Mouse (Mus musculus) spleen, adult 2 months (tissue): ENCODE measurements around the gene Sacm1l. TPM values are rescaled to one million over a fixed set of nuclear protein-coding genes. Genes with fewer than 3 reads are reported as not detected.

Source experiments
- DNase-seq, 2 experiments: peaks; one replicate each; pipeline versions ENCODE4 v3.0.0 to v3.0.0-alpha.2; 2012 to 2021; ENCODE audit warnings: low spot score in 2 of 2, low read depth in 1 of 2
- H3K27ac ChIP-seq: fragments of 200-500 bp; 2 replicates; pipeline ENCODE4 v1.5.1; 2012; ENCODE audit warnings: low read length, inconsistent platforms; ENCODE audit not compliant: insufficient read depth
- H3K27me3 ChIP-seq: fragments of 200-500 bp; 2 replicates; pipeline ENCODE4 v1.6.1; 2012; ENCODE audit warnings: mild to moderate bottlenecking, moderate library complexity, low read length, inconsistent platforms; ENCODE audit not compliant: control insufficient read depth, insufficient read depth
- H3K36me3 ChIP-seq: fragments of 200-500 bp; 2 replicates; pipeline ENCODE4 v1.6.1; 2012; ENCODE audit warnings: mild to moderate bottlenecking, low read length, inconsistent platforms; ENCODE audit not compliant: control insufficient read depth, insufficient read depth
- H3K4me1 ChIP-seq: fragments of 200-500 bp; 2 replicates; pipeline ENCODE4 v1.6.1; 2011; ENCODE audit warnings: inconsistent platforms; ENCODE audit not compliant: control insufficient read depth, insufficient read depth, insufficient read length
- H3K4me3 ChIP-seq: fragments of 200-500 bp; 2 replicates; pipeline ENCODE4 v1.5.1; 2011; ENCODE audit warnings: mild to moderate bottlenecking, inconsistent platforms; ENCODE audit not compliant: insufficient read depth, insufficient read length; ENCODE audit errors: extremely low read depth
- CTCF ChIP-seq: fragments of 200-500 bp; IDR thresholded peaks from 2 replicates; pipeline ENCODE4 v1.5.1; 2011; ENCODE audit warnings: mild to moderate bottlenecking, inconsistent platforms; ENCODE audit not compliant: insufficient read depth, insufficient read length, insufficient replicate concordance; ENCODE audit errors: extremely low read depth
- POLR2A ChIP-seq: fragments of 200-500 bp; IDR thresholded peaks from 2 replicates; pipeline ENCODE4 v1.6.1; 2011; ENCODE audit warnings: low read depth, low read length, inconsistent platforms
- WGBS: fragments of 180-500 bp; shearing (Covaris S2); methylation state at CpG from one replicate; pipeline ENCODE4 v1.1.7; 2018; 5-methylcytosine and 5-hydroxymethylcytosine counted together
- polyA plus RNA-seq: library from polyadenylated mRNA; depleted of rRNA; stranded (reverse); fragments of >200 nt; gene quantifications from 2 replicates; pipeline ENCODE4 v1.2.3, GENCODE M21; 2012

Sacm1l gene
- polyA plus RNA-seq, 1 experiment: 2.5 TPM

DNA sequence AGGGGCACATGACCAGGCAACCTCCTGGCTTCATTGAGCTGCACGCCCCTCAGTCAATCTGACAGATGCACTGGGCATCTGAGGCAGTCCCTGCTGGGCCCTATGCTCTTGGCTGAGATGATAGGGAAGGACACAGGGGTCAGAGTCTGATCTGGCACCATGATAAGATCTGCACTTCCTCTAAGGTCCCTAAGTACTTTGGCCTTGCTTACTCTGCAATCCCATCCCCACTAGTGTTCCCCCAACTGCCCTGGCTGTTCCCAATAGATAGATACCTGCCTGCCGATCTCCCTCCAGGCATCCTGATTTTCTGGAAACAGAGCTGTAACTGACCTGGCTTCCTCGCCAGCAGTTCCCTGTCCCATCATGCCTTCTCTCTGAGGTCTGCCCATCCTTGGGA lies 42.9 kb upstream of the Sacm1l start:
- TF ChIP-seq CTCF (no peak), POLR2A (no peak)
- peaks cover 11% of the 10 kb centered on the region for H3K36me3 ChIP-seq
- no peak overlapping the region for H3K4me3 ChIP-seq
- H3K27me3 ChIP-seq: no peaks in the 10 kb centered on the region
- WGBS: 91% methylated on average over 3 of the region's 3 CpGs
- no peak overlapping the region for H3K27ac ChIP-seq
- H3K4me1 ChIP-seq: peaks cover 37% of the 10 kb centered on the region
- DNase-seq: no peak

DNA sequence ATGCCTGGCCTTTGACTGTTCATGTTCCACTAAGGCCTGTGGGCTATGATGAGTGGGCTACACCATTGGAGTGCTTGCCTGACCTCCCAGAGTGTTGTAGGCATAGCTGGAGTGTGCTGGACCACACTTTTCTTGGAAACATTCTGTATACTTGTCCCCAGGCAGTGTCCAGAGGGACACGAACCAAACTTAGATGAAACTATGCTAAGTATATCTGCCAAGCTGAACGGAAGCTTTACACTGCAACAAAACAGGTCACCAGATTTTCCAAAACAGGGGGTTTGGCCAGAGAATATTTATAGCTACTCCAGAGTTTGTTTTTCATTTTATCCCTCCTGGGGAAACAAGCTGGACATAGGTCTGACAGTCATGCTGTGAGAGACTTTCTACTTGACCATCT lies 40.5 kb upstream of the Sacm1l start:
- H3K36me3 ChIP-seq: peaks cover 7% of the 10 kb centered on the region
- peaks cover 33% of the 10 kb centered on the region for H3K4me1 ChIP-seq
- no peak for DNase-seq
- 49% methylated on average over 2 of the region's 2 CpGs for WGBS
- no peak overlapping the region for H3K4me3 ChIP-seq
- H3K27me3 ChIP-seq: no peaks in the 10 kb centered on the region
- TF ChIP-seq CTCF: no peak
- TF ChIP-seq POLR2A: no peak
- H3K27ac ChIP-seq: peak overlapping the region; percentile 45

DNA sequence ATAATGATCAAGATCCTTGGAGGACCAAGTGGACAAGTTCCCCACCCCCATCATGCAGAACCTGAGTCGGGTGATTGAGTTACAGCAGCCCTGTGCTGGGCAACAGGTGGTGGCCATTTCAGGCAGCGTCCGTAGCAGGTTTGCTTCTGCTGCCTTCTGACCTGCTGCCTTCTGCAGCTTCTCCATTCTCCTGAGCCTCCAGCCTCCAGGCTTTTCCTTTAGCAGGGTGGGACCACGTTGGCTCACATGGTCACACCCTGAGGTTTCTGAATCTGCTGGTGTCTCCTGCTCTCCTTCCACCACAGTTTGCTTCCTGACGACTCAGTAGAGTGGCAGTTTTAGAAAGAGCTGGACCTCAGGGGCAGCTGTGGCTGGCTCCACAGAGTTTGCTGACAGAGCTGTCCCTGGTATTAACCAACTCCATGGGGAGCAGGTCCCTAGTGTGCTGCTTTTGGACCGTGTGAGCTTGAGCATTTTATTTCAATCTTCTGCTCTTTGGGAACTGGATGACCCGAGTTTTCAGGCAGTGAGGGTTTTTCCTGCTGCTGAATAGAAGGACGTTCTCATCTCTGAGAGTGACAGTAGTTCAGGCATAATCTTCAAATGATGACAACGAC lies 39.7 kb upstream of the Sacm1l start:
- Histone ChIP-seq H3K27ac (no peak overlapping the region), H3K4me1 (peaks cover 33% of the 10 kb centered on the region), H3K4me3 (no peak overlapping the region), H3K27me3 (no peaks in the 10 kb centered on the region), H3K36me3 (peaks cover 4% of the 10 kb centered on the region)
- no peak for DNase-seq
- 65% methylated on average over 9 of the region's 9 CpGs for WGBS
- TF ChIP-seq CTCF (no peak), POLR2A (no peak)

DNA sequence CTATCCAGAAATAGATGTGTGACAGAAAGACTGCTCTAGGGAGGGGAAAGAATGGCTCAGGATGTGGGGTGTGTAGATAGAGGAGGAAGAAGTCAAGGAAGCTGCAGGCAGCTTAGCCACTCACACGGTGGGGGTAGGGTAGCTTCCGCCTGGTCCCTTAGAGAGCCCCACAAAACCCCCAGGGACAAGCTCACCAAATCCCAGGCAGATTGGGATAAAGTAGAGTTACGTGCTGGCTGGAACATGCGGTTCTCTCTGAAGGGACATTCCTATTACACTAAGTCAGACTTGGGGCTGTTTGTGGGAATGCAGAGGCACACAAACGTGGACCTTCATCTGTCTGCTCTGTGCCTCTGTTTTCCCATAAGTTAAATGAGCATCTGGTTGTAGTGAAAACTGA lies 38.6 kb upstream of the Sacm1l start:
- TF ChIP-seq POLR2A (no peak), CTCF (no peak)
- Histone ChIP-seq H3K27me3 (no peaks in the 10 kb centered on the region), H3K4me1 (peaks cover 29% of the 10 kb centered on the region), H3K36me3 (0 out of 2 replicates have a peak, but pooled peaks cover 3% of the 10 kb centered on the region), H3K4me3 (no peak overlapping the region), H3K27ac (no peak overlapping the region)
- 42% methylated on average over 5 of the region's 5 CpGs for WGBS
- DNase-seq: no peak

DNA sequence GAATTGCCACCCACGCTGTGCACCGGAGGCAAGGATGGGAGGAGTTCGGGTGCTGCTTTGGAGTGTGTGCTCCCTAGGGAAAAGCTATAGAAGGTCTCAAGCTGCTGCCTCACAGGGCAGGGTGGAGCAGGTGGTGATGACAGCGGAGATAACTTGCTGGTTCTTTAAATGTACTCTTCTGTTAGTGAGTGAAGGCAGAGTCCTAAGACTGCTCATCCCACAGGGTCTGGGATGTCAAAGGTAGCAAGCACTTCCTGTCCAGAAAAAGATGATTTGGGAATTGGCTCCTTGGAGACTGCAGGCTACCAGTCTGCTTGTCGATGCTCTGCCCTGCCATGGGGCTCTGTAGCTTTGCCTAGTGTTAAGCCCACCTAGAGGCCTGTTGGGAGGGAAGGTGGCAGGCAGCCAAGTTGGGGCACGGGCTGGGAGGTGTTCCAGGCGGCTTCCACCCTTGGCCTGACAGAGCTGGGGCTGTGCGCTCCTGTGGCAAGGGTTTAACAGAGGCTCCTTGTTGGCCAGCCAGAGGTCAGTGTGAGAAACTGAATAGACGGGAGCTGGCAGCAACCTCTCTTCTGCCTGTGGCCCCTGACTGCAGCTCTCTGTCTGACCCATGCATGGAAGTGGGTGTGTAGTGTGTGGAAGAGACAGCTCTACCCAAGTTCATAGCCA lies 37.5 kb upstream of the Sacm1l start:
- peaks cover 28% of the 10 kb centered on the region for H3K4me1 ChIP-seq
- DNase-seq: no peak
- TF ChIP-seq CTCF: no peak
- no peak for TF ChIP-seq POLR2A
- 61% methylated on average over 9 of the region's 9 CpGs for WGBS
- H3K27ac ChIP-seq: no peak overlapping the region; the same call in 1 of the 2 replicates
- H3K27me3 ChIP-seq: no peaks in the 10 kb centered on the region
- no peak overlapping the region for H3K4me3 ChIP-seq
- H3K36me3 ChIP-seq: 0 out of 2 replicates have a peak, but pooled peaks cover 3% of the 10 kb centered on the region

DNA sequence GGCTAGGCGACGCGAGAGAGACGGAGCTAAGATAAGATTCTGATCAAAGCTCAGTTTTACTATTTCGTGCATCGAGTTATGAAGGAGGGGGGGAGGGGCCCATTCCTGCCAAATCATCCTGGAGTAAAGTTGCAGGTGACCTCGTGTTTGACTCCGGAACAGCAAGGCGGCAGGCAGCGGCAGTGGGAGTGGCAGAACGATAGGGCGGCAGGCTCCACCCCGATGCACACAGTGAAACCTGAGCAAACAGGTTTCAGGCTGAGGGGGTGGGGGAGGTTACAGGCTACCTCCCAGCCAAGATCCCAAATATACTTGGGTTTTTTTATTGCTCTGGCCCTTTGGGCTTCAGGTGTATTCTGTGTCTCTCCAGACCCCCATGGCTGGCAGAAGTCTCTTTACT lies 32.9 kb upstream of the Sacm1l start:
- peaks cover 16% of the 10 kb centered on the region; the same call in 1 of the 2 replicates for H3K4me1 ChIP-seq
- no peak overlapping the region for H3K4me3 ChIP-seq

DNA sequence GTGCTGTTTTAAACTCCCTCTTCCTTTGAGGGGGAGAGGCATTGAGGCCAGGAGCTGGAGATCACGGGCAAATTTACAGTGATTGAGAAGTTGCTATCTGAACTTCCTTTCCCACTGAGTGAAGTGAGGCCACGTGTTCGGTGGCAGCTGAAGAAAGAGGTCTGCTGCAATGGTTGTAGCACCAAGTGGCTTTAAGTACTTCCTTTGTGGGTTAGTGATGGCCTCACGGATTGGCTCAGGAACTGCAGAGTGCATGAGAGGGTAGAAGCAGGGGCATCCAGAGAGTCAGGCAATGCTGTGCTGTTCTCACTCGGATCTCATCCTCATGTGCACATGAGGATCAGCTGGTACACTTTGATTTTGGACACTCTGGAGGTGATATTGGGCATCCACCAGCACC lies 31.7 kb upstream of the Sacm1l start:
- TF ChIP-seq CTCF (no peak), POLR2A (no peak)
- H3K4me3 ChIP-seq: no peak overlapping the region

More for the DNA sequence above, 32.9 kb upstream of the Sacm1l start:
- Histone ChIP-seq H3K27me3 (no peaks in the 10 kb centered on the region), H3K36me3 (peaks cover 6% of the 10 kb centered on the region), H3K27ac (no peak overlapping the region)
- WGBS: 82% methylated on average over 13 of the region's 13 CpGs
- TF ChIP-seq CTCF (no peak), POLR2A (no peak)
- DNase-seq: no peak

More for the DNA sequence above, 31.7 kb upstream of the Sacm1l start:
- Histone ChIP-seq H3K4me1 (peaks cover 9% of the 10 kb centered on the region; the same call in 1 of the 2 replicates), H3K36me3 (peaks cover 11% of the 10 kb centered on the region), H3K27ac (no peak overlapping the region), H3K27me3 (no peaks in the 10 kb centered on the region)
- 16% methylated on average over 5 of the region's 5 CpGs for WGBS
- DNase-seq: peak in 1 of 2 experiments; percentile 23
